Mouse (Mus musculus) retina, postnatal 7 days (tissue): ENCODE results near the gene Klc2.
A peak's percentile ranks its signal among the peaks of the same experiment; 100 is the strongest.
"Not testable (repeated sequence)": the region's sequence is repeated elsewhere in the genome, so short reads cannot be mapped to it uniquely, and the experiment has no call there.

Source experiments
- DNase-seq: peaks from one replicate; pipeline ENCODE4 v3.0.0-alpha.2; 2012; ENCODE audit warnings: low read depth, low spot score

Klc2 gene

GRCm38 (mm10) chr19:5118384-5118698 lies at the start of gene Klc2:
Klc2 (minus strand) TSS chr19:5118560.
- DNase-seq, result no peak

DNA sequence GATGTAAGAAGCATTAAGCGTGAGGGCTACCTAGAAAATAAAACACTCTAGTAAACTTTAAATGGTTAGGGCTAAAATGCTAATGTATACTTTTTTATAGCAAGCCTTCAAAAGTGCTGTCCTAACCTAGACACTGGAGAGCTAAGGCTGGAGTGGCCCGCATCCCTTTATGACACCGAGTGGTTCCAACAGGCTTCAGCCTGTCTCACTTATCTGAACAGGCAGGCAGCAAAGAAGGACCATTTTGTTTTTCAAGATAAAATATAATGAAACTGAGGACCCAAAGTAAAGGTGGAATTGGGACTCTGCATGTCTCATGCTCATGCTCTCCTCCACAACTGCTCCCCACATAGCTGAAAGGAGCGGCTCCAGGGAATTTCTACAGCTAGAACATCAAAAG lies 49.1 kb upstream of the Klc2 start:
- no peak for DNase-seq

DNA sequence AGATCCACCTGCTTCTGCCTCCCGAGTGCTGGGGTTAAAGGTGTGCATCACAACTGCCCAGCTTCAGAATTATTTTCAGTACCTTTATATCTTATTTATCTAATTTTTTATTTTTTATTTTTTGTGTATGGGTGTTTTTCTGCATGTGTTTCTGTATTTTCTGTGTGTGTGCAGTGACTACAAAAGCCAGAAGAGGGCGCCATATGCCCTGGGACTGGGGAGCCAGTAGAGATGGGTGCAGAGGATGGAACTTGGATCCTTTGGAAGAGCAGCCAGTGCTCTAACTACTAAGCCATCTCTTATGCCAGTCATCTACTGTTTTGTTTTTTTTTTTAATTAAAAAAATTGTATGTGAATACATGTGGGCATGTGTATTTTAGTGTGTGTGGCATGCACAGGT lies 46.0 kb upstream of the Klc2 start:
- peak; percentile 14 for DNase-seq

DNA sequence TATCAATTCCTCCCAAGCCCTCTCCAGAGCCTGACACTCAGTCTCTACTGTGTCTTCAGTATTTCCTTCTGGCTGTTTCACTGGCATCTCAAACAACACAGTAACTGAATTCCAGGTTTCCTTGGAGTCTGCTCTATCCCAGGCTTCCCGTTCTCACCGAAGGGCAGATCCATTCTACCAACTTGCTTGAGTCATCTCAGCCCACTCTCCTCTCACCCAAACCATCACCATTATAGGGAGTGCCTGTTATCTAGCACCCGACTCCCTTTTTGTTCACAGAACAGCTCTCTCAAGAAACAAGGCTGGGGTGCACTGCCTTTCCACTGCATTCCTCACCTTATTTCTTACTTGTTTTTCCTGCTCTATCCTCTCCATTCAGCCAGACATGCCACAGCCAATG lies 43.6 kb upstream of the Klc2 start:
- no peak for DNase-seq

GRCm38 (mm10) chr19:5152261-5152660 lies 33.9 kb upstream of the Klc2 start:
- DNase-seq, result no peak

DNA sequence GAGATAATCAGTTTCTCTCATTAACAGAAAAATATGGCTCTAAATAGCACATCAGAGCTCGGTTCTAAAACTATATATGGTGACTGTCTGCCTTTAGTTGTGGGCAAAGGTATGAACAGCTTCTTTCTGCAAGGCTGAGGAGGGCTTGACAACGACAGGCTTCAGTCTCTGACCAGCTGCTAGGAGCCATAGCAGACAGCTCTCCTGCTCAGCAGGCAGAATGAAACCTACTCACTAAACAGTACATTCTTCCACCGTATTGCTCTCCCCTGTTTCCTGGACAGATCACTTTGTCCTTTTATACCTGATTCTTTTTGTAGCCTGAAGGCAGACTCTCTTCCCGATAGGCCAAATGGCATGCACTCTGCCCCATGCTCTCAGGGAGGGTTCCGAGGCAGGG lies 33.4 kb upstream of the Klc2 start:
- DNase-seq, result no peak

GRCm38 (mm10) chr19:5151331-5151730 lies 33.0 kb upstream of the Klc2 start:
- peak; percentile 52 for DNase-seq

- no peak for DNase-seq
Observed at GRCm38 (mm10) chr19:5150358-5150757, 32.0 kb upstream of the Klc2 start.

GRCm38 (mm10) chr19:5149041-5149440 lies 30.7 kb upstream of the Klc2 start:
- DNase-seq, result not testable (repeated sequence)

GRCm38 (mm10) chr19:5139640-5140039 lies 21.3 kb upstream of the Klc2 start:
- DNase-seq, result peak; percentile 54

- no peak for DNase-seq
Observed at GRCm38 (mm10) chr19:5131237-5131636, 12.9 kb upstream of the Klc2 start.

DNA sequence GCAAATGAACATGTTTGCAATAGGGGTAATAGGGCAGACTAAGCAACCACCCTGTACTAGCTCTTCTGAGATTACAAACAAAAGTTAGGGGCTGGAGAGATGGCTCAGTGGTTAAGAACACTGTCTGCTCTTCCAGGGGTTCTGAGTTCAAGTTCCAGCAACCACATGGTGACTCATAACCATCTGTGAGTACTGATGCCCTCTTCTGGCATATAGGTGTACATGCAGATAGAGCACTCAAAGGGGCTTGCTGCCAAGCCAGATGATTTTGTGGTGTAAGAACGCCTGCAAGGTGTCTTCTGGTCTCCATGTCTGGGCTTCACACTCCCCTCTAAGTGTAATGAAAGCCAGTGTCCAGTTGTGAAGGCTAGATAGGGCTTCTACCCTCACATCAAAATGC lies 11.4 kb upstream of the Klc2 start:
- no peak for DNase-seq

GRCm38 (mm10) chr19:5124055-5124614 lies 5.8 kb upstream of the Klc2 start:
- no peak for DNase-seq

DNA sequence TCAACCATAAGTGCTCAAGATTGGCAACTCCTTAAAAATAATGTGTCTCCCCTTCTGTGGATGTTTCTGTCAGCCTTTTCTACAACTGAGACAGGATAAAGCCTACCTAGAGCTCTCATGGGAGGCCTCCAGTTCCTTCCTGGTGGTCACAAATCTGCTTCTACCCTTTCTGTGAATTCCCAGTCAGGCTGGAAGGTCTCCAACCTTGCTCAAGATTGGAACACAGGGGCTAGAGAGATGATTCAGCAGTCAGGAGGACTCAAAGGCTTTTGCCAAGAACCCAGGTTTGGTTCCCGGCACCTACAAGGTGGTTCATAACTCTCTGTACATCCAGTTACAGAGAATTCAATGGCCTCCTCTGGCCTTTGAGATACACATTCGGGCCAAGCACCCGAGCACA lies 4.9 kb upstream of the Klc2 start:
- no peak for DNase-seq

DNA sequence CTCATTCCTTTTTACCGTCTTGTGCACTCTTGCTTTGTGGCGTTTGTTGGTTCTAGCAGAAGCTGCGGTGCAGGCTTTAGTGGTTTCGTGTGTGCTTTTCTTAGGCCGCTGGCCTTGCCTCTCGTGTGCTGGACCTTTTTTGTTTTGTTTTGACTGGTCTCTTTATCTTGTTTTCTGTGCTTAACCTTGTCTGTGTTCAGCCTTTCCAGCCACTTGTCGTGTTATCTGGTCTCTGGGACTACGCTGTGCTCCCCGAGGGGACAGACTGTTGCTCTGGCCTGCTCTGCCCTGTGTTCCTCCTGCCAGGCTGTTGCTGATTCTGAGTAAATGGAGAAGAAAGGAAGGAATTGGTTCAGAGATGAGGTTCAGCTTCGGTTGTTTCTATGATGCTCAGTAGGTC lies 4.1 kb upstream of the Klc2 start:
- DNase-seq, result no peak

GRCm38 (mm10) chr19:5117494-5118383 lies 621 bp downstream of the Klc2 start:
- DNase-seq, result peak; percentile 81

DNA sequence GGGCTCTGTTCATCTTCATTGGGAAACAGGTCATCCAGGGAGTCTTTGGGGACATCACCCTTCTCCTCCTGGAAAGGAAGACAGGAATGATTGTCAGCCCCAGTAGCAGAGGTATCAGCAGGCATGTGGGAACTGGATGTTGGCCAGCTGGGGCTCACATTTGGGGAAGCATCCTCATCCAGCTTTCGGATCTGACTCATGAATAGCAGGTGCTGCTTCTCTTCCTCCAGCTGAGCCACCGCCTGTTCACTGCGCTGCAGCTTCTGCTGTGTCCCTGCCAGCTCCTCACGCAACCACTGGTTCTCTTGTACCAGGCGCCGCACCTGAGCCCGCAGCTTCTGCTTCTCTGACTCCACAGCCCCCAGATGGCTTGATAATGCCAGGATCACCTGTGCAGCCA lies 4.6 kb downstream of the Klc2 start:
- DNase-seq, result no peak

- DNase-seq, result no peak
Observed at GRCm38 (mm10) chr19:5109659-5110453, 8.5 kb downstream of the Klc2 start.

GRCm38 (mm10) chr19:5108702-5109101 lies 9.7 kb downstream of the Klc2 start:
- DNase-seq, result no peak

- DNase-seq, result no peak
Observed at GRCm38 (mm10) chr19:5108271-5108575, 10.1 kb downstream of the Klc2 start.

GRCm38 (mm10) chr19:5107556-5108270 lies 10.6 kb downstream of the Klc2 start:
- no peak for DNase-seq

- DNase-seq, result peak; percentile 99
Observed at GRCm38 (mm10) chr19:5106731-5107191, 11.6 kb downstream of the Klc2 start, which contains the start of gene Rab1b. Rab1b (minus strand) TSS chr19:5107072.
